Mouse (Mus musculus) natural killer cell, adult 2 months (primary cell): ENCODE data around the gene Timm50.

Source experiments
- DNase-seq, 2 experiments: peaks; one replicate each; pipeline ENCODE4 v3.0.0; 2022; ENCODE audit warnings: low spot score in 2 of 2

Gene Timm50

DNA sequence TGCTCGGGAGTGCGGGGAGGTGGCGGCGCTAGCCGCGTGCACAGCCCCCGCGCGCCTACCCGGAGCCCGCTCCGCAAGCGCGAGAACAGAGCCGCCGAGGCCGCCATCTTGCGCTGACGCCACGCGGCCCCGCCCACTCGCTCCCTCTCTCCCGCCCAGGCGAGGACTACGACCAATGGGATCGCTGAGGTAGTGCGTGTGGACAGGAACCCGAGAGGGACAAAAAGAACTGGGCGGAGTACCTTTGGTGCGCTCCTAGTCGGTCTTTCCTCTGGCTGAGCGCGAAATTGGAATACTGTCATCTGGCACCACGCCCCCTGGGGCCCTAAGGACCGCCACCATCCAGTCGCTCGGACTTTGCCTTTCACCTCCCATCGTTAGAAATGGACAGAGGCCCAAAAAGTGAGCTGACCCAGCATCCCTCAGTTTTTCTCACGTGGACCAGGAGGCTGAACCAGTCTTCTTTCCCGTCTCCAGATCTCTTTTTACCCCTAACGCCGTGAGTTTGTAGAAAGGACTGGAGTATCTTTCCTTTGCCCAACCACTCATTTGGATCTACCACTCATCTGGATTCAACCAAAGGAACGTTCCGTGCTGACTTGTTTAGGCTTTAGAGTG lies at the start of gene Timm50:
Gene Timm50, minus strand, starts transcription at position 147 of the 618 bp plus-strand sequence.
- DNase-seq = peak; percentile 89 to 92

DNA sequence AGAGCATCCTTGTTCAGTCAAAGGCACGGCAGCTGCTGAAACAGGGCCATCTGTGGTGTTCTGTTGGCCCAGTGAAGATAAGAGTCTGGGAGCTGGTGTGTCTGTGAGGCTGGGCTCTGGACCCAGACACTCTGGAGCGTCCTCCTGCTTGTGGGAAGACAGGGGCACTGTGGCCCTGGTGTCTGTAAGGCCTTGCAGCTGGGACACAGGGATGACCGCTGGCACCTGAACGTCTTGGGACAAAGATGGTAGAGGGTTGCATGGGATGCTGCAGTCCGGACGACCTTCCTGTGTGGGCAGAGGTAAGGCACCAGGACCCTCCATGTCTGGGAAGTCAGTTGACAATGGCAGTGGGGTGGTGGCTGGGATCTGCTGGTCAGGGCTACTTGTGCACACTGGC lies 48.4 kb upstream of the Timm50 start:
- no peak for DNase-seq

DNA sequence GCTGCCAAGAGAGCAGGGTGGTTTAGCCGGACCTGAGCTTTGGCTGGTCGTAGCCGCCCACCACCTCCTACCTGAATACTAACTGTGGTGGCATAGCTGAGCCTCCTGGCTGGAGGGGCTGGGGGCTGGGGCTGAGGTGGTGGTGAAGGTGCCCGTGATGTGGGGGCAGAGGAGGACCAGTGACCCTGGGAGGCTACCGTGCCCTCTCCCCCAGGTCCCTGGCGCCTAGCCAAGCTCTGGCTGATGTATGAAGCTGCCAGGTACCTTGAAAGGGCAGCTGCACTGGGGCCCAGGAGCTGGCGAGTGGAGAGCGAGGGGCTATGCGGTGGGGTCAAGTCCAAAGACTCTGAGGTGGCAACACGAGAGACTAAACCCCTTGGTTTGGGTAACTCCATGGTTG lies 48.0 kb upstream of the Timm50 start:
- no peak for DNase-seq

DNA sequence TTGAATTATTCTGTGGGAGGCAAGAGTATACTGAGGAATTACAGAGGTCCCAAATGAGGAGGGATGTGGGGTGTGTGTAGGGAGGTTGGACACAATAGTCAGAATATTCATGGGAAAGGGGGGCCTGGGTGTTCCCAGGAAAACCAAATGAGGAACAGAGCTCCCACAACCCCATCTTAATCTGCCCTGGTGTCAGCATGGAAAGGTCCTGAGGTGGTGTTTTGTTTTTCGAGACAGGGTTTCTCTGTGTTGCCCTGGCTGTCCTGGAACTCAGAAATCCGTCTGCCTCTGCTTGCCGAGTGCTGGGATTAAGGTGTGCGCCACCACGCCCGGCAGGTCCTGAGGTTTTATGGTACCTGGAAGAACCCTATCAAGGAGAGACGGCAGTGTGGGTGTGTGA lies 46.6 kb upstream of the Timm50 start:
- no peak for DNase-seq

DNA sequence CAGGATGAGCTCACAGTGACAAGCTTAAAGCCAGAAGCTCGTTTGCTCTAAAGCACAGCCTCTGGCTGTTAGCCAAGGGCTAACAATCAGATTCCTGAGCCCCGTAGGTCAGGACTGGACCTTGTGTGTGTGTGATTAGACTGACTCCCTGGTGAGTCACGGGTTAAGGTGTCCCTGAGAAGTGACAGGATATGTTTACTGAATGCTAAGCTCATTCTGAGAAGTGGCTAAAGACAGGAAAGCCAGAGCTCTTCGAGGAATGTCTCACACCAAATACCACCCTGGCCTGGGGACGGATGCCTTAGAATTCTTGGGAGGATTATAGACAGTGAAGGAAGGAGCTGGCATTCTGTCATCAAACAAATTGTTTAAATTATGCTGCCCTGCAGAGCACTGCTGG lies 46.1 kb upstream of the Timm50 start:
- no peak for DNase-seq

DNA sequence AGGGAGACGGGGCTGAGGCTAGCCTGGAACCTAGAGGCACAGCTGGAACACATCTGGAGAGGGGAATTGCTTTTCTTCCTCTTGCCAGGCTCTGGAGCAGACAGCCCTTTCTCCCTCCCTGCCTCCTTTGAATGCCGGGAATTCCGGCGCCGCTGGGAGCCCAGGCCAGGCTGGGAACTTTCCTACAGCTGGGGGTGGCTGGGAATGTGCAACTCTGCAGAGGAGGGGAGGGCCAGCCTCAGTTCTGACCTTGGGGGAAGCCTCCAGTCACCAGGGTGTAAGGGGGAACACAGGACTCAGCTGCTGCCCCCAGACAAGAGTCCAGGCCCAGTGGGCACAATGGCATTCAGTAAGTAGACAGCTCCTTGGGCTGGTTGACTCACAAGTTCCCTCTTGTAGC lies 45.1 kb upstream of the Timm50 start:
- no peak for DNase-seq

DNA sequence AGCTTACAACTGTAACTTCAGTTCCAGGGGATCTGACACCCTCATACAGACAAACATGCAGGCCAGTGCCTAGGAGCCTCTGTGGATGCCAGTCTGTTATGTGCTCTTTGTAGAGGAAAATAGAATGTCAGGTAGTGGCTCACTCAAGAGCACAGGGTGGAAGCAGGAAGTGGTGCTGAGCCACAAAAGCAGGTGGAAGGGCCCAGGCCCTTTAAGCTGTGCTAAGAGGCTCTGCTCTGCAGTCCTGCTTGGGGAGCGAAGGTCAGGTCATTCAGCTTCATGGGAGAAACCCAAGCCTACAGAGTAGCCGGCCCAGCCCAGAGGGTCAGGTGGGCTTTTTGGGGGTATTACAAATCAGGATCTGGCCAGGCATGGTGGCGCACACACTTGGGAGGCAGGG lies 43.3 kb upstream of the Timm50 start:
- DNase-seq = no peak

DNA sequence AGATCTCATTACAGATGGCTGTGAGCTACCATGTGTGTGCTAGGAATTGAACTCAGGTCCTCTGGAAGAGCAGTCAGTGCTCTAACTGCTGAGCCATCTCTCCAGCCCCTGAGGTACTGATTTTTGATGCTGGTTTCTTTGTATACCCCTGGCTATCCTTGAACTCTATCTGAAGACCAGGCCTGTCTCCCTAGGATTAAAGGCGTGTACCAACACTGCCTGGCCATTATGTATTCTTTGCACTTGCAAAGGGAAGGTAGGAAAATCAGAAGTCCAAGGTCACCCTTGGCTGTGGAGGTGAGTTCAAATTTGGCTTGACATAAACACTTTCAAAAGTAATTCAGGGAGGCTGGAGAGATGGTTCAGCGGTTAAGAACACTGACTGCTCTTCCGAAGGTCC lies 42.7 kb upstream of the Timm50 start:
- no peak for DNase-seq

DNA sequence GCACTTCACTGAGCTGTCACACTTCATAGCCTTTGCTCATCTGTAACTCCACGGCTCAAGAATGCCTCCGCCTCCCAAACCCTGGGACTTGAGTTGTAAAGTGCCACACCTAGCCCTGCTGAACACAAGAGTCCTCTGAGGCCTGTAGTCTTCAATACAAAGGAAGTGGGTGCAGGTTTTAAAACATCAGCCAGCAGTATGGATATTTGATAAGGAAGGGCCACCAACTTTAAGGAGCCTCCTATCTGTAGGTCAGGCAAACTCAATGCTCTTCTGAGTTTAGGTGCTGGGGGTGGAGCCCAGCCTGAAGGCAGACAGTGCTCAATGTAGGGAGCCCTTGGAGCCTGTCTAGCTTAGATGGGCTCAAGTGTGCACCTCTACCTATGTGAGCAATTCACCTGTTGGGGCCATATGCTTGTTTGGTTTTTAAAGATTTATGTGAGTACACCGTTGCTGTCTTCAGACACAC lies 42.3 kb upstream of the Timm50 start:
- no peak for DNase-seq

DNA sequence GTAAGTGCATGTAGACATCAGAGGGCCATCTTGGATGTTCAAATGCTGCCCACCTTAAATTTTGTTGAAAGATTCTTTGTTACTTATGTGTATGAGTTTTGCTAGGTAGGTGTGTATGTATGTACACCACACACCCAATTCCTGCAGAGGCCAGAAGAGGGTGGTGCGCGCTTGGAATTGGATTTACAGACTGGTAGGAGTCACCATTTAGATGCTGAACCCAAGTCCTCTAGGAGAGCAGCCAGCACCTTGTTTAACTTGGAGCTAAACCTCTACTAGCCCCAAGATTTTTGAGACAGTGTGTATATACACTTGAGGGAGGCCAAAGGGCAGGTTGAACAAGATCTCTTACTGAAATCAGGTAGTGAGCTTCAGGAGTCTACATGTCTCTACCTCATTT lies 41.4 kb upstream of the Timm50 start:
- DNase-seq = no peak

DNA sequence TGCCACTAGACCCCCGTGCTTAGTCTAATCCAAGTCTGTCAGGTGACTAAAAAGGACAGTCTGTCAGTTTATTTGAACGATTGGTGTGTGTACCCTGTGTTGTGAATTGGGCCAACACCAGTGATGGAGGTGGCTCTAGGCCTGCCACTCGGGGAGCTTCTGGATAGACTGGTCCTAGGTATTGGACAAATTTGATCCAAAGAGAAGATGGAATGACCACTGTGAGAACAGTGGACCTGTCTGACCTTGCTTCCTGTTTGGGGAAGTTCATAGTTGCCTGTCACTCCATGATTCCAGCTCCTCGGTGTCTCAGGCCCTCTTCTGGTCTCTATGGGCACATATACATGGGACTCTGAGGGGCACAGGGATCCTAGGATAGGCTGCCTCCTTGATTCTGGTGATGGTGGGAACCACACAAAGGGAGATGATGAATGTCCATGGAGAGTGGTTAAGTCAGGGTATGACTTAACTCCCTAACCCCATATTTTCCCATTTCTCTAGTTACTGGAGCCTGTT lies 39.9 kb upstream of the Timm50 start:
- no peak for DNase-seq

DNA sequence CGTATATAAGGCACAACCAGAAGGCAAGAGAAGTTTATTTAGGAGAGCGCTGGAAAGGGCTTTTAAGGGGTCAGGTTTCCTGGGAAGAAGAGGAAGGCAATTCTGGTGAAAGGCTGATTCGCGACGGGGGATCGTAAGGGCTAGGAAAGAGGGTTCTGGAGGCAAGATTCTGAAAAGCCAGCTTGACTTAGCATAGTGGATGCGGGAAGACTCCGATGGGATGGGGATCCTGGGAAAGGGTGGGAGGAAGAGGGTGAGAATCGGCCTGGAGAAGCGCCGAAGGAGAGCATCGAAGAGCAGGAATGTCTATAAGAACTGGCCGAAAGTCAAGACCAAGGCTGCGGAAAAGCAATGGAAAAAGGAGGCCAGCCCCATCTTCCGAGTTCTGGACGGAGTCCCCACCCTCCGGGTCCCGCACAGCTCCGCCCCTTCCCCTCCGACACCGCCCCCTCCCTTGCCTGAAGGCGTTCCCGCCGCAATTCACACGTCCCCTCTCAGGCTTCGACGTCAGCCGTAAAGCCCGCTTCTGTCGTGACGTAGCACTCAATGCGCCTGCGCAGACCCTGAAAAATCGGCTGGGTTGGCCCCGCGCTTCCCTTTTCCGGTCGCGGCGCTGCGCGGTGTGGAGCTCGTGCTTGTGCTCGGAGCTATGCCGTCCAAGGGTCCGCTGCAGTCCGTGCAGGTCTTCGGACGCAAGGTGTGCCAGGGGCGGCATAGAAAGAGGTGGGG lies 38.4 kb upstream of the Timm50 start, which contains the start of gene Rps16:
Gene Rps16, plus strand, starts transcription at position 498 of the 729 bp plus-strand sequence.
- peak; percentile 97 to 98 for DNase-seq

DNA sequence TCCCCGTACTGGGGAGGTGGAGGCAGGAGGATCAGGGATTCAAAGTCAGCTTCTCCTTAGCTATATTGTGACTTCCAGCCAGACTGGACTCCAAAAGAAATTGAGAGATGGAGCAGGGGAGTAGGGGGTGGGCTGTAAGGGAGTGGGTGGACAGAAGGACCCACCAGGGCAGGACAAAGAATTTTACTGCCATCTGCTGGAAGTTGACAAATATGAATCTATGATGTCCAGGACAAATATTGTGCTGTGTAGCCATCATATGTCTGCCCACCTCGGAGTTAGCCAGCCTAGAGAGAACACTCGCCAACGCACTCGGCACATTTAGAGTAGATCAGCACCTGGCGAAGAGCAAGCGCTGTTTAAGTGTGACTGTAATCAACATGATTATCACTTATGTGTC lies 36.7 kb upstream of the Timm50 start:
- DNase-seq = no peak

DNA sequence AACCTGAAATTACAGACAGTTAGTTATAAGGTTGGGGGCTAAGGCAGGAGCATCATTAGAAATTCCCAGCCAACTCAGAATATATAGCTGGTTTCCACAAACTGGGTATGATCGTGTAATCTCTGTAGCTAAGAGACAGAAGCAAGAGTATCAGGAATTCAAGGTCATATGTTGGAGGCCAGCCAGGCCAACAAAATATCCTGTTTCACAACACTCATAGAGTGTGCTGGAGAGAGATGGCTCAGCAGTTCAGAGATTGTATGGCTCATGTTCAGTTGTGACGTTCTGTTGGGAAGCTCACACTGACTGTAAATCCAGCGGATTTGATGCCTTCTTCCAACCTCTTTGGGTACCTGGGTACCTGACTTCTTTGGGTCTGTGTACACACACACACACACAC lies 35.9 kb upstream of the Timm50 start:
- DNase-seq = no peak

DNA sequence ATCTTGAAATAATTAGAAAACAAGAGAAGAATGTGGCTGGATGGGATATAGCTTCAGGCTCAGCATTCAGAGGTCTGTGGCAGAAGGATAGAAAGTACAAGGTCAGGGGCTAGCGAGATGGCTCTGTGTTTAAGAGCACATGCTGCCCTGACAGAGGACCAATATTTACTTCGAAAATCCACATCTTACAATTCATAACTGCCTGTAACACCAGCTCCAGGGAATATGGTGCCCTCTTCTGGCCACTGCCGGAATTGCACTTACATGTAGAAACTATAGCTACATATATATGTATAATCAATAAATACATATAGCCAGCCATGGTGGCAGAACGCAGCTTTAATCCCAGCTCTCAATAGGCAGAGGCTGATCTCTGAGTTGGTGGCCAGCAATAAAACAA lies 32.8 kb upstream of the Timm50 start:
- peak; percentile 62 to 76 for DNase-seq

DNA sequence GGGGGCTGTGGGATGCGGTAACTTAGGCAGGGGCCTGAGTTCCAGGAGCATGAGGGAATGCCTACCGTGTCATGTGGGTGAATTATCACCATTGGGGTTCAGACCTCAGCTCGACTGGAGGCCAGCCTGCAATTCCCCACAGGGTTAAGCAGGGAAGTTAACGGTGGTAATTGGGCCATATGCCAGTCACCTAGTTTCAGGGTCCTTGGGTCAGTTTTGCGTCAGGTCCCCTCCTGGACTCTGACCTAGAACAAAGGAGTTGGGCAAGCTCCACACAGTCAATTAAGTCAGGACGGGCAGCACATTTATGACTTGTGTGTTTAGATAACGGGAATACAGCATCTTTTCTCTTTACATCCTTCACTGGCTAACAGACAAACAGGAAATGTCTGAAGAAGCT lies 29.5 kb upstream of the Timm50 start:
- no peak for DNase-seq

DNA sequence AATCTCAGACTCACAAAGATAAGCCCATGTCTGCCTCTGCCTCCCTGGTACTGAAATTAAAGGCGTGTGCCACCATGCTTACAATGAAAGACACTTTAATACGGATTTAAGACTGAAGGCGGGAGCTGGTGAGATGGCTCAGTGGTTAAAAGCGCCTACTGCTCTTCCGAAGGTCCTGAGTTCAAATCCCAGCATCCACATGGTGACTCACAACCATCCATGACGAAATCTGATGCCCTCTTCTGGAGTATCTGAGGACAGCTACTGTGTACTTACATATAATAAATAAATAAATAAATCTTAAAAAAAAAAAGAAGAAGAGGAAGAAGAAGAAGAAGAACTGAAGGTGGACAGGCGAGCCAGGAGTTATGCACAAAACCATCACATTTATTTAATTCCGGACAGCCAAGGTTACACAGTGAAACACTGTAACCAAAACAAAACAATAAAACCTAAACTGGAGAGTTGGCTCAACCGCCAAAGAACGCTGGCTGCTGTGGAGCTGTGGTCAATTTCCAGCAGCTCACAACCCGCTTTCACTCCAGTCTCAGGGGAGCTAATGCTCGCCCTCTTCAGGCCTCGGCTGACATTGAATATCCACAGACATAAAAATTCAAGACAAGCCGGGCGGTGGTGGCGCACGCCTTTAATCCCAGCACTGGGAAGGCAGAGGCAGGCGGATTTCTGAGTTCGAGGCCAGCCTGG lies 27.5 kb upstream of the Timm50 start:
- DNase-seq = peak; percentile 64 to 72

DNA sequence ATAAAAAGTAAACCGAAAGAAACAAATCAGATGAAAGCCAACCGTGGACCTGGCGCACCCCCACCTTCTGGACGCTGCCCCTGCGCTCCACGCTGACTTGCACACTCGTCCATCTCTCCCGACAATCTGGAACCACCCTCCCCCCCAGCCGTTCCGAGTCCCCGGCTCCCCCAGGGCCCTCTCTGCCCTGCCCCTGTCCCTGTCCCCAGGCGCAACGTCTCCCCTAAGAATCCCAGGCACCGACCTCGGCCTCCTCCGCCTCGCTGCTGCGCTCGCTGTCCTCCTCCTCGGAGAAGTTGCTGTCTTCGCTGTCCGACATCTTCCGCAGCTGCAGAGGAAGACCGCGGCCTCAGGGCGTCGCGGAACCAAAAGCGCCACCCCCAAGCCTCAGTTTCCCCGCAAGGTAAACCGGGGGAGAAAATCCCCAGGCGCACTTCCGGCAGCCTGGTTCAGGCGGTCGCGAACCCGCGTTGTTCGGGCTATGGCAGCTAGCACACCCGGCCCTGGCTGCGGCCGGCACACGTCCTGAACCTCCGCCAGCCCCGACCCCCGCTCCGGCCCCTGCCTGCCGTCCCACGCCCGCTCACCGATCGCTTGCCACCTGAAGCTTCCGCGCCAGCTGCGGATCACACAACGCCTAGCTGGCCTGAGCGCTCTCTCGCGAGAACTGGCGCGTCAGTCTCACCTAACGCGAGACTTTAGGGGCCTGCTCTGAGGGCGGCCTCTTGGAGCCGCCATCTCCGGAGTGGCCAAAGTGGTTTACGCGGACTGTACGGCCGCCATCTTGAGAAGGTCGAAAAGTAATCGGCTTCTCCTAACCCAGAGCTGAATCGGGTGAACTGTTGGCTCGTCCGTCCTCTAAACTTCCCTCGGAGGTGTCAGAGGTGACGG lies 26.5 kb upstream of the Timm50 start, which contains the start of gene Supt5:
Gene Supt5, minus strand, starts transcription at position 639 of the 891 bp plus-strand sequence.
- DNase-seq = peak; percentile 94 to 97

DNA sequence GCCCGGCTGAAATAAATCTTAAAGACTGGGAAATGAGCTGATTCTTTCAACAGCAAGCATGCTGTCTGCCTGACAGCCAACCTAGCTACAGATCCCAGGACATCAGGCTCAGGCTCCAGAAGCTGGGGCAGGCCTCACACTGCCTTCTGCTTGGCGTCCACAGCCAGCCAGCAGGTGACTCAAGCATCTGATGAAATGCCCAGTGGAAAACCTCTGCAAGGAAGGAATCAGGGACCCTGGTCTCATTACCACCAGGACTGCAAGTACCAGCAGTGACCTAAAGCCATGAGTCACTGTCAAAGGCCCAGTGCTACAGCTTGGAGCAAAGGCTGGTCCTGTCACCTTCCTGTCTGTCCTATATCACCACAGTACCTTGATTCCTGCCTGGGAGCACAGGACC lies 23.6 kb upstream of the Timm50 start:
- DNase-seq = no peak

DNA sequence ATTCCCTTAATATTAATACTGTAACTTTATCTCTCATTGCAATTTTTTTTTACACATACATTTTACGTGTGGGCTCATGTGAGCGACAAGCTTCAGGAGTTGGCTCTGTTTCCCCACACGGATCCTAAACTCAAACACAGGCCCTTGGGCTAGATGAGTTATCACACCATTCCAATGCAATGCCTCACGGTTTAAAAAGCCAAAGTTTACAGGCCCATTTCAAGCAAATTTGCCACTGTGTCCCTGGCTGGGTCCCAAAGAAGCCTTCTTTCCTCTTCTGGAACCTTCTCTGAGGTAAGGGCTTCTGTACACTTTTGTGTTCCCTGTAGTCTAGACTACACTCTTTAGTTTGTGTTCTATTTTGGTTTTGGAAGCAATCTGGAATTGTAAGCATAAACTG lies 22.7 kb upstream of the Timm50 start:
- no peak for DNase-seq

DNA sequence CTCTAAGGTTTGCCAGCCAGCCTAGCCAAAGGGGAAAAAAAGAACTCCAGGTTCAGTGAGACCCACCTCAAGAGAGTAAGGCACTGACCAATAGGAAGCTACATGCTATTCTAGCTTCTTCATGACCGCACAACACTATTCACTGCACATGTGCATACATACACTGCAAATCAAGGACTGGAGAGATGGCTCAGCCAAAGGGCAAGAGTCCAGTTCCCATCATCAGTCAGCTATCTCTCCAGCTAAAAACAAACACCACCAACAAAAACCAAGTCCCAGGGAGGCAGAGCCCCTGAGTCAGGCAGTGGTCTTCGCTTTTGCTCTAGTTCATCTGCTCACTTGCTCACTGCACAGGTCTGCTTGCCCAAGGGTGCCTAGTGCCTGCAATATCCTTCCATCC lies 16.4 kb upstream of the Timm50 start:
- no peak for DNase-seq

DNA sequence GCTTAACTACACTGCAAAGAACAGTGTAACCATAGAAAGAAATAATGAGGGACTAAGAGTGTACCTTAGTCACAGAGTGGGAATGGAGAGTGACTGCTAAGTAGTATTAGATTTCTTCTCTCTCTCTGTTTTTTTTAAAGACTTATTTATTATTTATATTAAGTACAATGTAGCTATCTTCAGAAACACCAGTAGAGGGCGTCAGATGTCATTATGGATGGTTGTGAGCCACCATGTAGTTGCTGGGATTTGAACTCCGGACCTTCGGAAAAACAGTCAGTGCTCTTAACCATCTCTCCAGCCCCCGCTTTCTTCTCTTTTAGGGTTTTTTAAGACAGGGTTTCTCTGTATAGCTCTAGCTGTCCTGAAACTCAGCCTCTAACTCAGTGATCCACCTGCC lies 14.6 kb upstream of the Timm50 start:
- no peak for DNase-seq
